Mouse (Mus musculus): Measurements from ENCODE around the gene Lpp. TPM values are rescaled to one million over a fixed set of nuclear protein-coding genes. Genes with fewer than 3 reads are reported as not detected.

The Lpp gene
- polyA plus RNA-seq, 1 experiment from 2014 or later, result 45.3 TPM

DNA sequence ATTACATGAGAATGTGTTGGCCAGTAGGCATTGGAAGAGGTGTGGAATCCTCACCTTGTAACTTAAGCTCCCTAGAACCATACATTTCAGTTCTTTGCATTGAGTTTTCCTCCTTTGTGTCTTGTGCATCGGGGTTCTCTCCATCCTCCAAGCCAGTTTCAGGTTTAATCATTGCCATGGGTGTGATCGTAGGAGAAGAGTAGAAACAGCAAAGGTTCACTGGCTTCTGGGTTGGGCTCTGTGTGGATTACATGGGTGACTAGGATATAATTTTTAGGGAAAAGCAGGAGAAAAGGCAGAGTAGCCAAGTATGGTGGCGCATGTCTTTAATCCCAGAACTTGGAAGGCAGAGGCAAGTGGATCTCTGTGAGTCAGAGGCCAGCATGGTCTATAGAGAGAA is 424.1 kb downstream of the Lpp start:
- Histone ChIP-seq H3K4me1 (no peaks in the 10 kb centered on the region), H3K27ac (no peak overlapping the region), H3K36me3 (no peaks in the 10 kb centered on the region), H3K4me3 (no peak overlapping the region), H3K9me3 (replicated peaks) (no peaks in the 10 kb centered on the region), H3K27me3 (ENCODE audit: low read depth, poor library complexity, severe bottlenecking) (no peaks in the 10 kb centered on the region)
- no peak for DNase-seq (ENCODE audit: low spot score)
- 93% methylated on average over 3 of the region's 3 CpGs for WGBS

DNA sequence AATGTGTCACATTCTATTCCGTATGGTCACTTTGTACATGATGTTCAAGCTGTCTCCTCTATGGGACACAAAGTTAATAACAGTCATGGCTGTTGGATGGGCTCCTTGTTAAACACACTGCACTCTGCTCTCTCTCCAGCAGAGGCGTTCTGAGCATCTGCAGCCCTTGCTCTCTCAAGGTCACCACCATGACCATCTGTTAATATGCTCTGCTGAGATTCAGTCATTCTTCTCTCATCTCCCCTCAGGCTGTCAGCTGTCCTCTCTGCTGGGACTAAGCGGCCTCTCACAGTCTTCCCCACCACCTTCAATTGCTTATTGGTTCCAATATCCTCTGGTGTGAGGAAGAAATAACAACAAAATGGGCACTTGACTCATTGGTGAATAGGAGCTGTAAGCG is 425.8 kb downstream of the Lpp start:
- no peak overlapping the region for H3K27ac ChIP-seq
- DNase-seq (ENCODE audit: low spot score), result no peak

DNA sequence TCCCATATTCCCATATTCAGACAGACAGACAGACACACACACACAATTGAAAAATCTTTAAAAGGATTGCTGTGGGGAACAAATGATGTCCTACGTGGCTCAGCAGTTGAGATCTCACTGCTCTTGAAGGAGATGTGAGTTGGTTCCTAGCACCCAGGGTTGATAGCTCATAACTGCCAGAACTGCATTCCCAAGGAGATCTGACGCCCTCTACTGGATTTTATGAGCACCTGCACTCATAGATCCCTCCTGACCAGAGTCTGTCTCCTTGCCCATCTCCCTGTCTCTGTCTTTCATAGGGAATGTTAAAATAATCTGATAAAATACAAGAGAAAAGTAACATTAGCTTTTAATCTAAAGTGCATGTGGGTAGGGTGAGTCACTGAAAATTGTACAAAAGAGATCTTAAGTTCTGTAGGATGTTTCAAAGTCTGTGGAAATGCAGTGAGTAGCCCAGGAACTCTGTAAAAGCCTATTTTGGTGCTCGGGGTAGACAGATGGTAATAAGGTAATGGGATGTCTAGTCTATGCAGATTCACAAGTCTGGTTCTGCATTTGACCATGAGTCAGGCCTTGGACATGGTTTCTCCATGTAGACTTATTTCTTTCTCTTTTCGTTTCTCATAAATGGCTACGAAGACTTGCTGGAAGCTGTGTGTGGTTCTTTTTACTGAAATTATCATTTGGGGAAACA is 429.0 kb downstream of the Lpp start:
- no peaks in the 10 kb centered on the region for H3K9me3 ChIP-seq (replicated peaks)
- no peaks in the 10 kb centered on the region for H3K36me3 ChIP-seq
- H3K27ac ChIP-seq, result no peak overlapping the region
- no peak for DNase-seq (ENCODE audit: low spot score)
- no peaks in the 10 kb centered on the region for H3K4me1 ChIP-seq
- WGBS, result 81% methylated on average over 5 of the region's 5 CpGs
- H3K27me3 ChIP-seq (ENCODE audit: low read depth, poor library complexity, severe bottlenecking), result no peaks in the 10 kb centered on the region
- no peak overlapping the region for H3K4me3 ChIP-seq

More for the DNA sequence above, 425.8 kb downstream of the Lpp start:
- H3K27me3 ChIP-seq (ENCODE audit: low read depth, poor library complexity, severe bottlenecking), result no peaks in the 10 kb centered on the region
- no peaks in the 10 kb centered on the region for H3K4me1 ChIP-seq
- WGBS, result 82% methylated on average over 4 of the region's 4 CpGs
- H3K4me3 ChIP-seq, result no peak overlapping the region
- no peaks in the 10 kb centered on the region for H3K36me3 ChIP-seq
- H3K9me3 ChIP-seq (replicated peaks), result no peaks in the 10 kb centered on the region

DNA sequence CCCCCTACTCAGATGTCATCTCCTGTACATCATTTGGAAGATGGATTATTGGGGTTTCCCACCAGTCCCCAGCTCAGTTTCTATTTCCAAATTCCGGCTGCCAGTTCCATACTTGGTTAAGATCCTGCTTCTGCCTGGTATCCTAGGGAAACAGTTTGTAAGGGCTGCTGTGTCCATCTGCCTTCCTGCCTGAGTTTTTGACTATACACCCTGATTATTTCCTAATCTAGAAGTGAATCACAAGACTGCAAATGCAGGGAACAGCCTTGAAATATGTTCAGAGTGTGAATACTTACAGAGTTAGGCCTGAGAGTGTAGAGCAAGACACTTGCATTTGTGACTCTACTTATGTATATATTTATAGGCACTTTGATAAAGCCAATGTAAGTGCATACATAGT is 429.6 kb downstream of the Lpp start:
- Histone ChIP-seq H3K4me1 (no peaks in the 10 kb centered on the region), H3K9me3 (replicated peaks) (no peaks in the 10 kb centered on the region), H3K4me3 (no peak overlapping the region), H3K36me3 (no peaks in the 10 kb centered on the region), H3K27me3 (ENCODE audit: low read depth, poor library complexity, severe bottlenecking) (no peaks in the 10 kb centered on the region), H3K27ac (no peak overlapping the region)
- WGBS, result 87% methylated on average over 1 of the region's 1 CpGs
- no peak for DNase-seq (ENCODE audit: low spot score)

DNA sequence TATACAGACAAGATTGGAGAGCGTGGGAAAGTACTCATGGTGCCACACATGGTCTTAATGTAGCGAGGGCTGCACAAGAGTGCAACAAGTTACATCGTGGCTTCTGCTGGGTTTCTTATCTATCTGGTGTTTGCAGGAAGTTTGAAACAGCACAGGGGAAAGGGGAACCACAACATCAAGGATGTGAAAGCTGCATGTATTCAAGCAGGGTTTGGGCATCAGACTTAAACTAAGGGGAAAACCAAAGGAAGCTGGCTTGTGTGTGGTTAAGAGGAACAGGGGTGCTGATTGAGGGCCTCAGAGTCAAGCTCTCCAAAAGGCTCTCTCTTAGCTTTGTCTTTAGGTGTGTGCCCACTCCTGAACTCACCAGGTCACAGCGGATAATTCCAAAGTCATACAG is 433.1 kb downstream of the Lpp start:
- no peaks in the 10 kb centered on the region for H3K27me3 ChIP-seq (ENCODE audit: low read depth, poor library complexity, severe bottlenecking)
- no peak overlapping the region for H3K4me3 ChIP-seq
- no peak for DNase-seq (ENCODE audit: low spot score)
- no peaks in the 10 kb centered on the region for H3K4me1 ChIP-seq
- WGBS, result 93% methylated on average over 4 of the region's 4 CpGs
- H3K9me3 ChIP-seq (replicated peaks), result no peaks in the 10 kb centered on the region
- no peak overlapping the region for H3K27ac ChIP-seq
- no peaks in the 10 kb centered on the region for H3K36me3 ChIP-seq

DNA sequence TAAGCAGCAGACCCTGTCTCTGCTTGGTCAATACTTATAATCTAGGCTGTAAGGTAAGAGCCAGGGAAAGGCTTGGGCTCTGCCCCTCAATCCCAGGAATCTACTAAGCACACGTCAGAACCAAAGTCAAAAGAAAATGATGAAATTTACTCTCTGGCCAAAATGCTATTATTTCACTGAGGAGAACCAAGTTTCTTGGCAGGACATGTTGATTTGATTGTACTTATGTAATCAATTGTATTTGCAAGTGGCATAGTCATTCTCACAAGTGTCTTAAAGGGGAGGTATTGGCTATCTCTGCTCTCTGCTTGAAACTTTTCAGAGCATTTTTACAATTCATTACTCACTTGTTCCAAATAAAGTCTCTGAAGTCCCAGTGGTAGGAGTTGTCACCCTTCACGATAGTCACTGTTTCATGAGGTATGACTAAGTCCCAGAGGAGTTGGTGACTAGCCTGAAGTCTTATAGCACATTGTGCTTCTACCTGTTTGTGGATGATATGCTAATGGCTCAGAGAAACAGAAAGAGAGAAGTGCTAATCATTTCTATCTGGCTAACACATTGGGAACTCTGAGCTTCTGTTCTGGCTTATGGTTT is 435.0 kb downstream of the Lpp start:
- no peak overlapping the region for H3K27ac ChIP-seq
- H3K4me1 ChIP-seq, result no peaks in the 10 kb centered on the region
- no peaks in the 10 kb centered on the region for H3K36me3 ChIP-seq
- WGBS, result 91% methylated on average over 2 of the region's 2 CpGs
- no peak overlapping the region for H3K4me3 ChIP-seq
- DNase-seq (ENCODE audit: low spot score), result no peak
- no peaks in the 10 kb centered on the region for H3K27me3 ChIP-seq (ENCODE audit: low read depth, poor library complexity, severe bottlenecking)
- no peaks in the 10 kb centered on the region for H3K9me3 ChIP-seq (replicated peaks)

DNA sequence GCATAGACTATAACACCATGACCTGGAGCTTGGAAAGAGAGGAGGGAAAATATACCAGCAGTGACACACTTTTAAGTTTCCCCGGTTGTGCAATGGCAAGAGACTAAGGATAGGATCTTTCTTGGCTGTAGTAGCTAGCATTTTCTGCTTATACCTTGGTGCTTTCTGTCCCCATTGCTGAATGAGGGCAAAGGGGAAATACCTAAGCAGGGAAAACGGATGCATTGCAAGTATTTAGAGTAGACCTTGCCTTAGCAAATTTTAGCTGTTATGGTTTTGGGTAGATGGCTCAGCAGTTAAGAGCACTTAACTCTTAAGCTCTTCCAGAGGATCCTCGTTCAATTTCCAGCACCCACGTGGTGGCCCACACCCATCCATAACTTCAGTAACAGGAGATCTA is 436.6 kb downstream of the Lpp start:
- H3K4me3 ChIP-seq, result no peak overlapping the region
- no peak for DNase-seq (ENCODE audit: low spot score)
- H3K4me1 ChIP-seq, result no peaks in the 10 kb centered on the region
- H3K27me3 ChIP-seq (ENCODE audit: low read depth, poor library complexity, severe bottlenecking), result no peaks in the 10 kb centered on the region
- H3K9me3 ChIP-seq (replicated peaks), result no peaks in the 10 kb centered on the region
- WGBS, result 81% methylated on average over 4 of the region's 4 CpGs
- H3K36me3 ChIP-seq, result no peaks in the 10 kb centered on the region
- no peak overlapping the region for H3K27ac ChIP-seq

DNA sequence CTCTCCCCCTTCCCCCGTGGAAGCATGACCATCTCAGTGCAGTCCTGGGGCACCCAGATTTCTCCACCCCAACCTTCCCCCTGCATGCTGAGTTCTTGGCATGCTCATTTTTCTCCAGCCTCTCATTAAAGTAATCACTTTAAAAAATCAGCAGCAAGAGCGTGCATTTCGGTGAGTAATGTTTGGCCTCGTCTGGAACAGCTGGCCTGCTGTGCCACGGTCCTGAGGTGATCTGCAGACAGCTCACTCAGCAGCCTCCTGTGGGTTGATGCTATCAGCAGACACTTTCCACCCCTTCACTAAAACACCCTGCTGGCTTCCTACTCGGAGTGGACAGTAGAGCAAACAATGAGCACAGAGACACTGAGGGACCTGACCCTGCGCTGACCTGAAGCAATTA is 437.6 kb downstream of the Lpp start:
- WGBS, result 69% methylated on average over 7 of the region's 7 CpGs
- Histone ChIP-seq H3K27me3 (ENCODE audit: low read depth, poor library complexity, severe bottlenecking) (no peaks in the 10 kb centered on the region), H3K27ac (no peak overlapping the region), H3K4me1 (no peaks in the 10 kb centered on the region), H3K4me3 (no peak overlapping the region), H3K9me3 (replicated peaks) (no peaks in the 10 kb centered on the region), H3K36me3 (no peaks in the 10 kb centered on the region)
- no peak for DNase-seq (ENCODE audit: low spot score)

DNA sequence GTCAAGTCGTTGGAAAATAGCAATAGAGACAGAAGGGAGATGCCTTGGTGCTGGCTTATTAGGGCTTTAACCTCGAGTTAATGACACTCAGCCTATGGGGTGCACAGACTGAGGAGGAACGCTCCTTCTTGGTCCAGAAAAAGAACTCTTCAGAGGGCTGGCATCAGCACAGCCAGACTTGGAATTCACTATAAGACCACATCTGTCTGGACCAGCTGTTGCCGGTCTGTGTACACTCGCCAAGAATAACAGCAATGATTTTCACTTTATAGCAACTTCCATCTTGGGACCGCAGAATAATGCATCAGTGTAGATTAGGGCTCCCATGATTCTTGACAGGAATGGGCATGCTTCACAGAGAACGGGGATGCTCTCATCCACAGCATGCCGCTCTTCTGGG is 439.9 kb downstream of the Lpp start:
- no peak for DNase-seq (ENCODE audit: low spot score)
- WGBS, result 91% methylated on average over 8 of the region's 8 CpGs
- Histone ChIP-seq H3K4me3 (no peak overlapping the region), H3K27ac (no peak overlapping the region), H3K36me3 (no peaks in the 10 kb centered on the region), H3K9me3 (replicated peaks) (no peaks in the 10 kb centered on the region), H3K27me3 (ENCODE audit: low read depth, poor library complexity, severe bottlenecking) (no peaks in the 10 kb centered on the region), H3K4me1 (no peaks in the 10 kb centered on the region)

DNA sequence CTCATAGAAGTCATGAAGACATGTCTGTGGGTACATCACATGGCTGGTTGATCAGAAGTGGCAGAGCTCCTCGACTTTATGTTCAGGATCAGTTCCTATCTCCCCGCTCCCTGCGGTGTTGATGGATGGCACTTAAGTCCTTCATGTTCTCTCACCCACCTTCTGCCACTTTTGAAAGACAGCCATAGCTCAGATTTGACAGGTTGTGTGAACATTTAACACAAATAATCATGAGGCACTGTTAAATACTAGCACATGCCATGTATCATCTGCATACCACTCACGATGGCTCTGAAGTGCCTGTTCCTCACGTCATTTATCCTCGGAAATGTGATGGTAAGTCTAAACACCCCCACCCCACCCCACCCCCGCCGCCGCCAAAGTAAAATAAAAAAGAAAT is 441.2 kb downstream of the Lpp start:
- Histone ChIP-seq H3K4me1 (no peaks in the 10 kb centered on the region), H3K27me3 (ENCODE audit: low read depth, poor library complexity, severe bottlenecking) (no peaks in the 10 kb centered on the region), H3K4me3 (no peak overlapping the region), H3K27ac (no peak overlapping the region), H3K9me3 (replicated peaks) (no peaks in the 10 kb centered on the region), H3K36me3 (no peaks in the 10 kb centered on the region)
- 88% methylated on average over 9 of the region's 9 CpGs for WGBS
- DNase-seq (ENCODE audit: low spot score), result no peak

DNA sequence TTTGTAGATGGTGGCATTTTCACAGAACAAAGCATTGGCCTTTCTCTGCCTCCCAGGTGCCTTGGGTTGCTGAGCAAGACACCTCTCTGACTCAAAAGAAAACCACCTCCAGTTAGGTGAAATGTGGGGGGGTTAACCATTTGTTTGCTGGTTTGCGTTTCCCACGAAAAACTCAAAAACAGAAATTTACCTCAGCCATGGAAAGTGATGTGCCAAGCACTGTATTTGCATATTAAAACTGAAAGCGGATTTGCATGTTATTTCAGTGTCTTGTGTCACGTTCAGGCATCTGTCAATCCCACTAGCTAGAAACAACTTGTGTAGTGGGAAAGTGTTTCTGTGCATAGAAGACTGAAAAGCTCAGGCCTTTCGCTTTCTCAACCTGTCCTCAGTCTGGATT is 443.2 kb downstream of the Lpp start:
- no peaks in the 10 kb centered on the region for H3K36me3 ChIP-seq
- no peak overlapping the region for H3K27ac ChIP-seq
- H3K4me3 ChIP-seq, result no peak overlapping the region
- DNase-seq (ENCODE audit: low spot score), result no peak
- H3K27me3 ChIP-seq (ENCODE audit: low read depth, poor library complexity, severe bottlenecking), result no peaks in the 10 kb centered on the region
- 85% methylated on average over 5 of the region's 5 CpGs for WGBS
- no peaks in the 10 kb centered on the region for H3K9me3 ChIP-seq (replicated peaks)
- no peaks in the 10 kb centered on the region for H3K4me1 ChIP-seq

DNA sequence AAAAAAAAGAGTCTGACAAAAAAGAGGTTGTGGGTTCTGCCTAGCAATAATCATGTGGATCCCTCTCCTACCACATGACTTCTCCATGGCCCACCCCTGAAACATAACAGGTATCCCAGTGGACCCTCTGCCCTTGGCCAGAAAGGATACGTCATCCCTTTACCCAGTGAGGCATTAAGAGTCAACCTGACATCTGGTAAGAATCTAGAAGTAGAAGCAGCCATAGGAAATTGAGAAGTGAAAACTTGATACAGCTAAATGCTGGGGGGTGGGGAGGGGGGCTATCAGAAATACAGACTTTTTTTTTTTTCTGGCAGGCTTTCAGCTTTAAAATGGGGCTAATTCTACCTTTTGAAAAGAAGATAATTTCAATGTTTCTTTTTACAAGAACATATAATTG is 445.7 kb downstream of the Lpp start:
- H3K27me3 ChIP-seq (ENCODE audit: low read depth, poor library complexity, severe bottlenecking), result no peaks in the 10 kb centered on the region
- 79% methylated on average over 1 of the region's 1 CpGs for WGBS

DNA sequence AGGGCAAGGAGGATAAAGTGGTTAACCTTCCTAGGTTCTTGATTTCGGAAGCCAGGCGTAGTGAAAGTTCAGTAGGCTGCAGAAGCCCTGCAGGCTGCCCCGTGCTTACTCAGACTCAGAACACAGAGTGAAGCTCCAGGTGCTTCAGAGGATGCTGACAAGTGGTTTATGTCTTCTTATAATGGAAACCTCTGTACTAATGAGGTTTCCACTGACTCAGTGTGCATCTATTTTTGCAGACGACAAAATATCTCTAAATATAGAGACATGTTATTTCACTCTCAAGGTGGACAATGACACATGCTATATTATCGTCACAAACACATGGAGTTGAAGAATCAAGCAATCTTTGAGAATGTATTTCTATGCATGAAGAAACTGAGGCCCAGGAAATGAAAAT is 446.8 kb downstream of the Lpp start:
- WGBS, result 94% methylated on average over 5 of the region's 5 CpGs
- no peak overlapping the region for H3K4me3 ChIP-seq
- no peak overlapping the region for H3K27ac ChIP-seq
- no peaks in the 10 kb centered on the region for H3K27me3 ChIP-seq (ENCODE audit: low read depth, poor library complexity, severe bottlenecking)
- no peak for DNase-seq (ENCODE audit: low spot score)
- H3K4me1 ChIP-seq, result no peaks in the 10 kb centered on the region
- no peaks in the 10 kb centered on the region for H3K36me3 ChIP-seq
- no peaks in the 10 kb centered on the region for H3K9me3 ChIP-seq (replicated peaks)

More for the DNA sequence above, 445.7 kb downstream of the Lpp start:
- no peaks in the 10 kb centered on the region for H3K4me1 ChIP-seq
- no peaks in the 10 kb centered on the region for H3K36me3 ChIP-seq
- H3K4me3 ChIP-seq, result no peak overlapping the region
- no peaks in the 10 kb centered on the region for H3K9me3 ChIP-seq (replicated peaks)
- no peak for DNase-seq (ENCODE audit: low spot score)
- no peak overlapping the region for H3K27ac ChIP-seq

DNA sequence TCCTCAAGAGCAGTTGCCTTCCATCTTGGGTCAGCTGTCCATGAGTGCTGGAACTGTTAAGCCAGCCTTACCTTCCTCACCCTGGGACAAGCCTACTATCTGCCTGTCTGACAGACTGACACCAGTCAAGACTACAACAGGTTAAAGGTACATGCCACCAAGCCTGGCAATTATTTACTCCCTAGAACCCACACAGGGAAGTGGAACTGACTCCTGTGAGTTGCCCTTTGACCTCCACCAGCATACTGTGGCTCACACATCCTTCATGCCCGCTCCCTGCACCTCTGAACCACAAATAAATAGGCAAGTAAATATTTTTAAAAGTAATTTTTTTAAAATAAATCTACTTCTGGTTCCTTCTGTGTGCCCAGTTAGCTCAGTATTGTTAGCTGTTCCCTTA is 452.8 kb downstream of the Lpp start:
- no peaks in the 10 kb centered on the region for H3K27me3 ChIP-seq (ENCODE audit: low read depth, poor library complexity, severe bottlenecking)
- no peak for DNase-seq (ENCODE audit: low spot score)
- H3K4me3 ChIP-seq, result no peak overlapping the region
- no peaks in the 10 kb centered on the region for H3K36me3 ChIP-seq
- no peaks in the 10 kb centered on the region for H3K4me1 ChIP-seq
- 82% methylated on average over 1 of the region's 1 CpGs for WGBS
- no peak overlapping the region for H3K27ac ChIP-seq
- no peaks in the 10 kb centered on the region for H3K9me3 ChIP-seq (replicated peaks)

Measured in limb, embryonic 10.5 days (tissue).